Mouse (Mus musculus) forebrain, postnatal 0 days (tissue): ENCODE results near the gene Ptpn5. TPM values are rescaled to one million over a fixed set of nuclear protein-coding genes. Genes with fewer than 3 reads are reported as not detected.
A peak's percentile ranks its signal among the peaks of the same experiment; 100 is the strongest.

ENCODE experiments used
- ATAC-seq: fragments of 200-750 bp; cut with Nextera tagmentation; 2 replicates; pipeline ENCODE4 v1.8.0; 2017; ENCODE audit warnings: mild to moderate bottlenecking, moderate library complexity
- DNase-seq: peaks from one replicate; pipeline ENCODE4 v3.0.0-alpha.2; 2015
- H3K27ac ChIP-seq: fragments of 300-500 bp; sonication (generic); 2 replicates; pipeline ENCODE4 v1.5.1; 2014; ENCODE audit warnings: low read depth, mild to moderate bottlenecking, antibody characterized with exemption, low read length, moderate library complexity, mixed read lengths
- H3K27me3 ChIP-seq: fragments of 300-500 bp; sonication (generic); 2 replicates; pipeline ENCODE4 v1.6.1; 2014; ENCODE audit warnings: mild to moderate bottlenecking, low read length, mixed read lengths; ENCODE audit not compliant: insufficient read depth
- H3K36me3 ChIP-seq: fragments of 300-500 bp; sonication (generic); 2 replicates; pipeline ENCODE4 v1.6.1; 2014; ENCODE audit warnings: mild to moderate bottlenecking, moderate library complexity; ENCODE audit not compliant: insufficient read depth
- H3K4me1 ChIP-seq: fragments of 300-500 bp; sonication (generic); 2 replicates; pipeline ENCODE4 v1.6.1; 2014; ENCODE audit warnings: antibody characterized with exemption; ENCODE audit not compliant: insufficient read depth
- H3K4me2 ChIP-seq: fragments of 300-500 bp; sonication (generic); 2 replicates; pipeline ENCODE4 v1.6.1; 2014; ENCODE audit warnings: low read depth, mild to moderate bottlenecking, moderate library complexity
- H3K4me3 ChIP-seq: fragments of 300-500 bp; sonication (generic); 2 replicates; pipeline ENCODE4 v1.5.1; 2014; ENCODE audit warnings: low read depth, low read length, mixed read lengths
- H3K9ac ChIP-seq: fragments of 300-500 bp; sonication (generic); 2 replicates; pipeline ENCODE4 v1.6.1; 2014; ENCODE audit warnings: mild to moderate bottlenecking
- H3K9me3 ChIP-seq: fragments of 300-500 bp; sonication (generic); 2 replicates; pipeline ENCODE4 v1.6.1; 2016; ENCODE audit warnings: low read length
- CTCF ChIP-seq: sonication (generic); IDR thresholded peaks from 2 replicates; pipeline ENCODE4 v1.5.1; 2016; ENCODE audit warnings: antibody characterized with exemption, control low read depth, low read depth
- WGBS: fragments of 180-500 bp; shearing (Covaris S2); extraction: QIAGEN DNeasy Blood & Tissue Kit; methylation state at CpG from one replicate; pipeline ENCODE4 v1.1.7; 2014; 5-methylcytosine and 5-hydroxymethylcytosine counted together
- microRNA-seq, 2 experiments: library from miRNA; unstranded; fragments of <30 nt; microRNA quantifications; one replicate each; pipeline ENCODE4; 2016
- polyA plus RNA-seq: library from polyadenylated mRNA; unstranded; fragments of >200 nt; fragmentation: Nextera tagmentation; extraction: Ambion mirVana; gene quantifications from 2 replicates; pipeline ENCODE4 v1.2.1, GENCODE M21; 2015
- total RNA-seq: library from RNA; depleted of rRNA; stranded (reverse); fragments of >200 nt; gene quantifications from 2 replicates; pipeline ENCODE4 v1.2.3, GENCODE M21; 2014; rRNA removed

The Ptpn5 gene
- total and polyA plus RNA-seq, 2 experiments from 2014 or later, result 67.4 to 132 TPM

GRCm38 (mm10) chr7:47041706-47042105 lies 91.8 kb downstream of the Ptpn5 start:
- 87% methylated on average over 3 of the region's 3 CpGs for WGBS
- no peak for TF ChIP-seq CTCF
- Histone ChIP-seq H3K9ac (no peak overlapping the region), H3K27me3 (no peaks in the 10 kb centered on the region), H3K36me3 (no peaks in the 10 kb centered on the region), H3K4me1 (no peaks in the 10 kb centered on the region), H3K4me3 (no peak overlapping the region), H3K9me3 (no peaks in the 10 kb centered on the region), H3K27ac (no peak overlapping the region), H3K4me2 (no peak overlapping the region)
- ATAC-seq (no peak), DNase-seq (no peak)

- H3K9ac ChIP-seq, result no peak overlapping the region
- DNase-seq (no peak), ATAC-seq (no peak)
- no peaks in the 10 kb centered on the region for H3K27me3 ChIP-seq
- H3K4me3 ChIP-seq, result no peak overlapping the region
- H3K9me3 ChIP-seq, result no peaks in the 10 kb centered on the region
- 73% methylated on average over 8 of the region's 8 CpGs for WGBS
- H3K4me1 ChIP-seq, result no peaks in the 10 kb centered on the region
- no peak overlapping the region for H3K4me2 ChIP-seq
- H3K36me3 ChIP-seq, result no peaks in the 10 kb centered on the region
- H3K27ac ChIP-seq, result no peak overlapping the region
- TF ChIP-seq CTCF, result no peak
Observed at GRCm38 (mm10) chr7:47035426-47035825, 98.1 kb downstream of the Ptpn5 start.

GRCm38 (mm10) chr7:47034785-47035384 lies 98.6 kb downstream of the Ptpn5 start:
- Histone ChIP-seq H3K4me3 (no peak overlapping the region), H3K27ac (no peak overlapping the region), H3K9ac (no peak overlapping the region), H3K9me3 (no peaks in the 10 kb centered on the region), H3K4me1 (no peaks in the 10 kb centered on the region), H3K4me2 (no peak overlapping the region), H3K36me3 (no peaks in the 10 kb centered on the region), H3K27me3 (no peaks in the 10 kb centered on the region)
- DNase-seq, result no peak
- 91% methylated on average over 4 of the region's 4 CpGs for WGBS
- no peak for ATAC-seq
- no peak for TF ChIP-seq CTCF

GRCm38 (mm10) chr7:47031371-47031770 lies 102.1 kb downstream of the Ptpn5 start:
- ATAC-seq (no peak), DNase-seq (no peak)
- no peak overlapping the region for H3K4me3 ChIP-seq

GRCm38 (mm10) chr7:47030517-47031193 lies 102.8 kb downstream of the Ptpn5 start:
- H3K27me3 ChIP-seq, result no peaks in the 10 kb centered on the region
- no peak overlapping the region for H3K4me2 ChIP-seq
- TF ChIP-seq CTCF, result no peak
- no peaks in the 10 kb centered on the region for H3K36me3 ChIP-seq
- H3K27ac ChIP-seq, result no peak overlapping the region
- 51% methylated on average over 9 of the region's 9 CpGs for WGBS
- ATAC-seq (peak; percentile 59; the same call in 1 of the 2 replicates), DNase-seq (peak; percentile 32)
- no peak overlapping the region for H3K9ac ChIP-seq
- no peaks in the 10 kb centered on the region for H3K4me1 ChIP-seq
- no peaks in the 10 kb centered on the region for H3K9me3 ChIP-seq
- H3K4me3 ChIP-seq, result no peak overlapping the region

More at GRCm38 (mm10) chr7:47031371-47031770, 102.1 kb downstream of the Ptpn5 start:
- H3K27ac ChIP-seq, result no peak overlapping the region
- H3K9me3 ChIP-seq, result no peaks in the 10 kb centered on the region
- H3K27me3 ChIP-seq, result no peaks in the 10 kb centered on the region
- no peak overlapping the region for H3K4me2 ChIP-seq
- WGBS, result 66% methylated on average over 4 of the region's 4 CpGs
- no peak overlapping the region for H3K9ac ChIP-seq
- H3K36me3 ChIP-seq, result no peaks in the 10 kb centered on the region
- TF ChIP-seq CTCF, result no peak
- no peaks in the 10 kb centered on the region for H3K4me1 ChIP-seq

Small RNA genes lying within 50 kb of the gene (microRNA-seq; reads per million reads assigned to microRNA genes)
- gene Mir7056, result 0 to 0.73 reads per million in 2 experiments

Other genes starting within 250 kb of the Ptpn5 start
- 143 and 147 TPM in 2 replicates for gene Tsg101, start 213.7 kb downstream of the Ptpn5 start, total RNA-seq
- 384 and 404 TPM in 2 replicates for gene Tsg101, start 213.7 kb downstream of the Ptpn5 start, polyA plus RNA-seq
- gene Uevld, start 175.2 kb downstream of the Ptpn5 start, total RNA-seq, result 9.2 and 12.0 TPM in 2 replicates
- gene Uevld, start 175.2 kb downstream of the Ptpn5 start, polyA plus RNA-seq, result 3.2 and 4.6 TPM in 2 replicates
- not detected in 2 replicates for gene Gm9999, start 150.1 kb downstream of the Ptpn5 start, total RNA-seq
- not detected in 2 replicates for gene Gm9999, start 150.1 kb downstream of the Ptpn5 start, polyA plus RNA-seq
- 9.5 and 10.9 TPM in 2 replicates for gene Spty2d1, start 125.3 kb downstream of the Ptpn5 start, total RNA-seq
- 3.7 and 5.0 TPM in 2 replicates for gene Spty2d1, start 125.3 kb downstream of the Ptpn5 start, polyA plus RNA-seq
- 9.5 and 12.0 TPM in 2 replicates for gene Tmem86a, start 83.1 kb downstream of the Ptpn5 start, total RNA-seq
- 32.9 and 37.3 TPM in 2 replicates for gene Tmem86a, start 83.1 kb downstream of the Ptpn5 start, polyA plus RNA-seq
- not detected in 2 replicates for gene Mrgpra6, start 71.2 kb upstream of the Ptpn5 start, total RNA-seq
- gene Mrgpra6, start 71.2 kb upstream of the Ptpn5 start, polyA plus RNA-seq, result not detected in 2 replicates
- not detected in 2 replicates for gene Mrgpra9, start 119.2 kb upstream of the Ptpn5 start, total RNA-seq
- gene Mrgpra9, start 119.2 kb upstream of the Ptpn5 start, polyA plus RNA-seq, result not detected in 2 replicates
- not detected in 2 replicates for gene Mrgpra1, start 220.6 kb upstream of the Ptpn5 start, total RNA-seq
- gene Mrgpra1, start 220.6 kb upstream of the Ptpn5 start, polyA plus RNA-seq, result not detected in 2 replicates